Mouse (Mus musculus) layer of hippocampus, adult 8-10 months (tissue): ENCODE data around the gene Foxp3. TPM values are rescaled to one million over a fixed set of nuclear protein-coding genes. Genes with fewer than 3 reads are reported as not detected.

Source experiments
- DNase-seq, 2 experiments: peaks; one replicate each; pipeline ENCODE4 v3.0.0; 2022; ENCODE audit warnings: low spot score in 2 of 2
- total RNA-seq, 4 experiments: library from RNA; stranded (reverse); gene quantifications; 2 replicates each; pipeline ENCODE4 v1.2.4; 2022

The Foxp3 gene
- under 1 TPM in 1 of 4 experiments, not detected in 3; 0.09 TPM for total RNA-seq

DNA sequence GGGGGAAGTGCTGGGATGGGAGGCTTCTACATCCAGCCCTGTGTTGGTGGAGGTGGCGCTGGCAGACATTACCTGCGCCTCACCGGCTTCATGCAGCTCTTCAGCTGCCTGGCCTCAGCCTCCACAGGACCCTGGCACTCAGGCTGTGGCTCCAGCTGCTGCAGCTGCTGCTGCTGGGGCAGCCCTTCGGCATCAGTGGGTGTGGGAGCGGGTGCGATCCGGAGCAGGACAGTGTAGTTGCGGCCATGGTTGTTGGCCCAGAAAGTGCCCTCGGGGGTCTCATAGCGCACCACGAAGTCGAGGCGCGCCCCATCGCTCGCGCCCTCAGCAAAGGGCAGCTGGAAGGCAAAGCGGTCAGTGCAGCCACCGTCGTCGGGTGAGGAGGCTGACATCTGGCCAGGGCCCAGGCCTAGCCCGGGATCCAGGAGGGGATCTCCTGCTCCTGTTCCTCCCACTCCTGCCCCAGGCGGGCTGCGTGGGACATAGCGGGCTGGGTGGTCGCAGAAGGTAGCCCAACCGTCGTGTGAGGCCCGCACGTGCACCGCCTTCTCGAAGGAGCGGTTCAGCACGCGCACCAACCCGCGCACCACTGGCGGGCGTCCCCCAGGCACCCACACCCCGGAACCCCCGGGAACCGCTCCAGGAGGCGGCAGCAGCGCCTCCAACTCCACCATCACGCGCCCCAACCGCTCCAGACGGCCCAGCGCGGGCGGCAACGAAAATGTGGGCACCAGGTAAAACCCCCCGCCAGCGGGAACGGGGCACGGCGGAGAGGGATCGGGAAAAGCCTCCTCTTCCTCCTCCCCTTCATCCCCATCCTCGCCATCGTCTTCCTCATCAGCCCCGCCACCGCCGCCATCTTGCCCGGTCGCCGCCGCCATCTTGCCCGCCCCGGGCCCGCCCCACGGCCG lies at the start of gene Foxp3:
Gene Foxp3 (plus strand): TSS at position 469 of the 911 bp plus-strand sequence.
- peak; percentile 19 to 40 for DNase-seq

DNA sequence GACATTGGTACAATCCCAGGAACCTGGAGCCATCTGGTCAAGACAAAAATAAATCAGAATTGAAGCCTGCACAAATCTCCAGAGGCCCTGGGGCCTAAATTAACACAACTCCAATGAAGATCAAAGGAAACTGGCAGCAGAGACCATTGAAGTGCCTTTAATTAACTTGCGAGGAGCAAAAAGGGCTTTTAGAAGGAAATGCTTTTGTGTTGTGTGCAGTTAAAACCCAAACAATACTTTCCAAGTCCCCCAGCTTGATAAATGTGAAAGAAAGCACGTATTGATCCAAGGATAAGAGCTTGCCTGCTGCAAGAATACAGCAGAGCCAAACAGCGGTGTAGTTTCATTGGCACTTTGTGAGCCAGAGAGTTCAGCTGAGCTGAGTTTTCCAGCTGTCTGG lies 48.5 kb upstream of the Foxp3 start:
- no peak for DNase-seq

DNA sequence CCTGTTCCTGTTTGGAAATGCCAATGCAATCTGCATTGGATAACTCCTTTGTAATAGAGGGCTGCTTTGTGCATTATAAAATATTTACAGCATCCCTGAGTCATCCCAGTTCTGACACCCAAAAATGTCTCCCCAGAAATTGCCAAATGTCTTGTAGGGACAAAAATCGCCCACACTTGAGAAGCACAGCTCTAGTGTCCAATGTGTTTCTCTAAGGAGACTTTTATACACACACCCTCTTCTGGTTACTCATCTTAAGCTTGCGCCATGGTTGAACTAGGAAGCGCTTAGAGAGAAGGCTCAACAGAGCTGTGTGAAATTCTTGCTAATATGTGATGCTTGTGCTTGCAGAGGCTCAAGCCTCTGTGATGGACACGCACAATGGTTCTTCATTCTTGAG lies 20.0 kb upstream of the Foxp3 start:
- DNase-seq, result no peak

DNA sequence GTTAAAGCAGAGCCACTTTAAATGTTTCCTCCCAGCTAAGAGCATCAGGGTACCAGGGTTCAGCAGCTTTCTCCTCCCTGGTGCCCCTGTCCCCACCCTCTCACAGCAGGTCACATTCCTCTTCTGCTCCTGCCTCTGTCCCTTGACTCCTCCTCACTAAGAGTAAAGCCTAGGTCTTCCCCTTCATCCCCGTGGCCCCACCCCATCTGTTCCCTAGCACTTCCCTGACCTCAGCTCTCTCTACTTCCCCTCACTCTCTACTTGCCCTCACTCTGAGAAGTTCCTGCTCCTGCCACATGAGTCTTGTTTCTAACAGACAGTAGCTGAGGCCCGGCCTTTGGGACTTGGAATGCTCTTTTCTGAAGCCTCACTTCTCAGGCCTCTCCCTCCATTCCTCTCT lies 10.4 kb upstream of the Foxp3 start:
- no peak for DNase-seq

DNA sequence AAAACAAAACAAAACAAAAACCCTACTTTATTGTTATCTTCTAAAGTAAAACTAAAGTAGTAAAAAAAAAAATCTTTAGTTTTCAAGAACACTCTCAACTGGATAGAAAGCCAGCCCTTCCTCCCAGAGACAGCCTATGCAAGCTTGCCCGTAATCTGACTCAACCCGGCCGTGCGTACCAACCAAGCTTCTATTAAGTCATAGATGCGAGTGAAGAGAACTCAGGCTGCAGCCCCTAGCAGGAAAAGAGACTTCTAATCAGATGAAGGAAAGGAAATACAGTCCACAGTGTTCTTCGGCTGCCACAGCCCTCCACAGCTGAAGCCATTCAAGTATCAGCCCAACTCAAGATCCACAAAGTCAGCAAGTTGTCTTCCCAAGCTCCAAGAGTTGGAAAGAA lies 7.1 kb upstream of the Foxp3 start:
- no peak for DNase-seq

DNA sequence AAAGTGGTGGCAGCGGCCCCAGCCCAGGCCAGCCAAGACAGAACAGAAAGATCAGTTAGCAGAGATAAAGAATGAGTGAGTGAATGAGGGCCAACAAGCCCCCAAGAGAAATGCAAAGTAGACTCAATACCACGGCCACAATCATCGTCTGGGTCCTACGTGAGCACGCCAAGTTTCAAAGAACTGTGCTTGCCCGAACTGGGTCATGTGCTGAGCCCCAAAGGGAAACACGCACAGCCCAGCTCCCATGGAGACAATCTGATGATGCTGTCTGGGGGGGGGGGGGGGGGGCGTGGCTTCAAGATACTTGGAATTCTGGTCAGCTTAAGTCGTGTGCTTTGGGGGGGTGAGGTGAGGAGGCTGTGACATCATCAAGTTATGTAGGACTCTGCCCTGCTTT lies 6.0 kb upstream of the Foxp3 start:
- DNase-seq, result no peak

DNA sequence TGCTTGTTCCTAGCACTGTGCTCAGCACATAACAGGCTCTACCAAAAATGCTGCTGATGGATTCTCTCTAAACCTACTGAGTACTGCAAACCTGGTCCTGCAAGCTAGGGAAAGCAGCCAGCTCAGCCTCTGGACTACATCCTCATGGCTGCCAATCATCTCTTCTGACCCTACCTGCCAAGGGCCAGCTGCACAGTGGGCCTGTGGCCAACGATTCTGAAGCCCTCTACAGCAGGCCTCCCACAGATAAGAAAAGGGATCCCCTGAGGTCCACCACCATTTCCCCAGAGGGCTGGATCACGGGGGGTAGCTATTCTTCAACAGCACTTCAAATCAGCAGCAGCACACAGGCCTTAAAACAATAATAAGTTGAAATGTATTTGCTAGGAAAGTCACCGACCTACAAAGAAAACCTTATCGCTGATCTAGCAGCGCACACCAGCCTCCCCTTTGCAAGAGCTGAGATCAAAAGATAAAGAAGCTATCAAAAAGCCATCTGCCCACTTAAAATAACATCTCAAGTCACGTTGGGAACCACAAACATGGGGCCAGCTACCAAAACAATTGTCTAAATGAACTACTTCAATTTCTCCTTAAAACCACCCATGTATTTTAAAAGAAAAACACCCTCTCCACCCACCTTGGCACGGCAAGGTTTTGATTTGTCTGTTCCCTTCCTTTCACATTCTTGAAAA lies 2.8 kb upstream of the Foxp3 start:
- no peak for DNase-seq

DNA sequence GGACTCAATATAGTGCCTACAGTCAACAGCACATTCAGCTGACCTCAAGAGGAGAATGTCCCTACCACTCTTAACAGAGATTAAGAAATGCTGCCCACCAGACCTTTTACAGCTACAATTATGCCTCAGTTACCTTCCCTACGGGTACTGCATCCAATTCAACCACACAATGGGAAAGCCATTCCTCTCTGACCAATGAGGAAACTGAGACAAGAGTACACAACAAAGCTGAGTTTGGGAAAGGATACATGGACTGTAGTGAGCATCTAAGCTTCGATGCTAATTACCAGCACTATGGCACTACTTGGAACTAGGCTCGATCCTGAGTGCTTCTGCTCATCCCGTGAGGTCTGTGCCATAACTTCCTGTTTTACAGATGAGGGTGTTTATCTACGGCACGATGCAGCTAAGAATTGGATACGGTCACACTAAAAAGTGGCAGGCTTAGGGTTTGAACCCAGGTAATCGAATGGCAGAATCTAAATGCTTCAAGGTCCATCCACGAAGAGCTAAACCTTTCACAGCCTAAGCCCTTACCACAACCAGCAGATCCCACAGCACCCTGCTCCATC lies 1.8 kb upstream of the Foxp3 start:
- no peak for DNase-seq

DNA sequence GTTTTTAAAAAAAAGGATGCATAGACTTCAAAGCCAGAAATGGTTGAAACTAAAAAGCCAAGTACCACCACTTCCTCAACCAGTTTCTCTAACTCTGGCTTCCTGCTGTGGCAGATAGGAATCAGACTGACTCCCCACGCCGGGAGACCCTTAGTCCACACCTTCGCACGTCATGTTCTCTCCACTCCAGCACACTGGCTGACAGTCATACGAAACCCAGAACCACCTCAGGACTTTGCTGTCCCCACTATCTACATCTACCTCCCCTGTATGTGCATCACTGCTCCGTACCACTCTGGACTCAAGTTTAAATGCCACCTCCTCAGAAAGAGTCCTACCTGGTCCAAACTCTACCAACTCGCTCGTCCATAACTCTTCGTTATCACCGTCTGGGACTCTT lies 978 bp upstream of the Foxp3 start:
- no peak for DNase-seq

DNA sequence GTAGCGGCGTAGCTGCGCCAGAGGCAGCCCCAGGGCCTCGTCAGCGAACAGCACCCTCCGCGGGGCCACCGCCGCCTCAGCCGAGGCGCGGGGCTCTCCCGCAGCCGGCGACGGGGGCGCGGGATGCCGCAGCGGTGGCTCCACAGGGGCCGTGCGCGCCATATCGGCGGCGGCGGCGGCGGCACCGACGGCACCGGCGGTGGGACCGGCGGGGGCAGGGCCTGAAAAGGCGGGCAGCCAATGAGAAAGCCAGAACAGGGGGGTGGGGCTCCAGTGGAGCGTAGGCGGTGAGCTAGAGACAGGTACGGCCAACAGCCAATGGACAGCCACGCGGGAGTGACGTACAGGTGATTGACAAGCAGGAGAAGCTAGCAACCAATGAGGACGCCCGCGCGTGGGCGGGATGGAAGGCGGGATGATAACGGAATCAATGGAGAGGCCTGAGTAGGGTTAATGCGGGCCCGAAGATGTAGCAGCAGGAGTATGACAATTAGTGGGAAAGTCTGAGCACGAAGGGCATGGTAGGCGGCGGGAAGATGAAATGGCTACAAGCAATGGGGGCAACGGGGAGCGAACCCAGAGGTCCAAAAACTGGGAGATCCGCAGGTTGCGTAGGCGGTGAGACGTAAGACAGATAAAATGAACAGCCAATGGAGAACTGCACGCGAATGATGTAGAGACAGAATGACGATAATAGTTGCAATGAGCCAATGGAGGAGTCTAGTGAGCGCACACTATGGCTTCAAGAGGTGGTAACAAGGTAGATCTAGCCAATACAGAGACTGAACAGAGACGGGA lies 842 bp downstream of the Foxp3 start, which contains the start of gene Ppp1r3f:
Gene Ppp1r3f (minus strand): TSS at position 197 of the 798 bp plus-strand sequence.
- DNase-seq, result peak; percentile 97 to 98

DNA sequence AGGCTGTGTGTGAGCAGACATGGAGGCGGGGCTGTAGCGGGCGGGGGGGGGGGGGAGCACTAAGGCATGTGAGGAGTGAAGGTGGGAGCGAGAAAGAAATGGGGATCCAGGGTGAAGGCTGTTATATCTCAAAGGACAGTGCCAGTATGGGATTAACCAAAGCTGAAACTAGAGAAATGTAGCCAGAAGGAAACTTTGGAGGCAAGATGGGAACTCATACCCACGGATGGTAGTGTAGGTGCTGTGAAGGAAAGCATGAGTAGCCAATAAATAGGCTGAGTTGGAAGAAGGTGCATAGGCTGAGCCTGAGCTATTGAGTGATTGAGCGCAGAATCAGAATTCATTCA lies 1.4 kb downstream of the Foxp3 start:
- DNase-seq, result no peak

DNA sequence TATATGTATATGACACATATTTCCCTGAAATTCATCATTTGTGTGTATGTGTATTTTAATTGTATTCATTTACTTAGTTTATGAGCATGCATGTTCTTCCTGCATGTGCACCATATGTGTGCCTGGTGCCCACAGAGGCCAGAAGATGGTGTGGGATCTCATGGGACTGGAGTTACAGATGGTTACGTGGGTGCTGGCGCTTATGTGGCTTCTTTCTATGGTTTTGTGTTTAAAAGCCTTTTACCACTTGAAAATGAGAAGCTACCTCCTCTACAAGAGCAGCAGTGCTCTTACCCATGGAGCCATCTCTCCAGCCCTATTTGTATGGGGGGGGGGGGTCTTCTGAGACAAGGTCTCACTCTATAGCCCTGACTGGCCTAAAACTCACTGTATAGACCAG lies 7.7 kb downstream of the Foxp3 start:
- DNase-seq, result peak in 1 of 2 experiments; percentile 32

DNA sequence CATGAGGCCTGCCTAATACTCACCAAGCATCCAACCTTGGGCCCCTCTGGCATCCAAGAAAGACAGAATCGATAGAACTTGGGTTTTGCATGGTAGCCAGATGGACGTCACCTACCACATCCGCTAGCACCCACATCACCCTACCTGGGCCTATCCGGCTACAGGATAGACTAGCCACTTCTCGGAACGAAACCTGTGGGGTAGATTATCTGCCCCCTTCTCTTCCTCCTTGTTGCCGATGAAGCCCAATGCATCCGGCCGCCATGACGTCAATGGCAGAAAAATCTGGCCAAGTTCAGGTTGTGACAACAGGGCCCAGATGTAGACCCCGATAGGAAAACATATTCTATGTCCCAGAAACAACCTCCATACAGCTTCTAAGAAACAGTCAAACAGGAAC lies 10.4 kb downstream of the Foxp3 start:
- no peak for DNase-seq

DNA sequence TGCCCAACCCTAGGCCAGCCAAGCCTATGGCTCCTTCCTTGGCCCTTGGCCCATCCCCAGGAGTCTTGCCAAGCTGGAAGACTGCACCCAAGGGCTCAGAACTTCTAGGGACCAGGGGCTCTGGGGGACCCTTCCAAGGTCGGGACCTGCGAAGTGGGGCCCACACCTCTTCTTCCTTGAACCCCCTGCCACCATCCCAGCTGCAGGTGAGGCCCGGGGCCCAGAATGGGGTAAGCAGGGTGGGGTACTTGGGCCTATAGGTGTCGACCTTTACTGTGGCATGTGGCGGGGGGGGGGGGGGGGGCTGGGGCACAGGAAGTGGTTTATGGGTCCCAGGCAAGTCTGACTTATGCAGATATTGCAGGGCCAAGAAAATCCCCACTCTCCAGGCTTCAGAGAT lies 12.9 kb downstream of the Foxp3 start:
- DNase-seq, result no peak

DNA sequence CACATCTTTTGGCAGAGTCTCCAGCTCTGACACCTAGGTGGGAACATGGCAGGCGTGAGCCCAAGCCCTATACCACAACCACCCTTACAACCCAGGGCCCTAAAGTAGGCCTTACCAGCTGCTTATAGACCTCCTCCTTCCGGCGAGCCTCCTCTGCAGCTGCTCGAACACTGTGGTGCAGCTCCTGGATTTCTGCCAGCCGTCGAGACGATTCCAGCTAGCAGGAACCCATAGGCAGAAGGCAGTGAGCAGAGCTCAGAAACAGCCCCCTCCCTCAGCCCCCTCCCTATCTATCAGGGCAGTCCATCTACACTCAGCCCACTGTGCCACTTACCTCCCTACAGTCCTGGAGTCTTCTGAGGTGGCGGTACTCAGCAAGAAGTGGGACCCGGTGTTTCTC lies 21.9 kb downstream of the Foxp3 start:
- DNase-seq, result no peak

DNA sequence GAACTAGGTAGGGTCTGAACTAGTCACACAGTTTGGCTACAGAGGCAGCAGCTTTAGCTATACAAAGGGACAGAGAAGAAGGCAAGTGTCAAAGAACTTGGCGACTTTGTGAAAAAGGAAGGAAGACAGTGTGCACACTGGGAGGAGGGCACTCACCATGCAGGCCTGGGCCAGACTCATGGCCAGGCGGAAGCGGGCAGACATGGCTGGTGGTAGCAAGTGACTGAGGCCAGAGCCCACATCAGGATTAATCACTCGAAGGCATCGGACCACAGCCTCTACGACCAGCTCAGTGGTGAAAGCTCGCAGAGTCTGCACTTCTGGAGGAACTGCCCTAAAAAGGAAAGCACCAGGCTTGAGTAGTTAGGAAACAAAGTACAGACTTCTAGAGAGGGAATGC lies 30.6 kb downstream of the Foxp3 start:
- no peak for DNase-seq

DNA sequence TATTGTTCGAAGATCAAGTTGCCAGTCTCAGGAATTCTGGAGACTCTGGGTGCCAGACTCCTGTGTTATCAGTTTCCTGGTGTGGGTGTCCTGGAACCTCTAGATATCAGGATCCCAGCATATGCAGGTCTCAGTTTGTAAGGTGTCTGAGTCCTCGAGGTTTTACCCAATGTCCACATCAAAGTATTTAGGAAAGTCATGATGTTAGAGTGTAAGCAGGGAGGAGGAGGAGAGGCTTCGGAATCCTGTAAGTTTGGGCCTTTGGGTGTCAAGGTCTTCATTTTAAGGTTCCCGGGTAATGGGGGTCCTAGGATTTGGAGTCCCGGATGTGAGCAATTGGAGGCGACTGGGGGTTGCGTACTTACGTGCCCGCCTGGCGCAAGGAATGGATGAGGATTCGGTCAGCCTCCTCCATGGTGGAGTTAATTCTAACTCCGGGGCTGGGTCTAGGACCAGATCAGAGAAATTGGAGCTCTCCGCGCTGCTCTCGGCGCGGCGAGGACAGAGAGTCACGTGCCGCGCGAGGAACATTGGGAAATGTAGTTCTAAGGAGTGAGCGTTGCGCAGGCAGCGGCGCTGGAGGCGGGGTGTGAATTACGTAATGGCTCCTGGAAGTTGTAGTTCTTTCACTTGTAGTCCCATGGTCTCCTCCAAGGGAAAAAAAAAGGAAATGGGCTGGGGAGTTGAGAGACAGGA lies 31.6 kb downstream of the Foxp3 start, which contains the start of gene Ccdc22:
Gene Ccdc22 (minus strand): TSS at position 639 of the 696 bp plus-strand sequence.
- peak; percentile 76 to 79 for DNase-seq

DNA sequence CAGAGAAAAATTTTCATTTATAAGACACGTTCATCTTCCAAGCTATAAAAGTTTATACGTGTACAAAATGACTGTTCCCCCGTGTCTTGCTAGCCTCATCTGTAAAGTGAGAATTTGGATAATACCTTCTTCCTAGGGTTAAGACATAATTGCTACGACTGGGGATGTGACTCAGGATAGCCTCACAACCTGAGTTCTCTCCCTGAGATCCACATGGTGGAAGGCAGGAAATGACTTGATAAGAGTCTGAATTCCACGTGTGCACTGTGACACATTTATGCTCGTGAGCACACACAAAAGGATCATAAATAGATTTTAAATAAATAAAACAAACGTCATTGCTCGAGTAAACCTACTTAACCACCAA lies 32.1 kb downstream of the Foxp3 start:
- no peak for DNase-seq

DNA sequence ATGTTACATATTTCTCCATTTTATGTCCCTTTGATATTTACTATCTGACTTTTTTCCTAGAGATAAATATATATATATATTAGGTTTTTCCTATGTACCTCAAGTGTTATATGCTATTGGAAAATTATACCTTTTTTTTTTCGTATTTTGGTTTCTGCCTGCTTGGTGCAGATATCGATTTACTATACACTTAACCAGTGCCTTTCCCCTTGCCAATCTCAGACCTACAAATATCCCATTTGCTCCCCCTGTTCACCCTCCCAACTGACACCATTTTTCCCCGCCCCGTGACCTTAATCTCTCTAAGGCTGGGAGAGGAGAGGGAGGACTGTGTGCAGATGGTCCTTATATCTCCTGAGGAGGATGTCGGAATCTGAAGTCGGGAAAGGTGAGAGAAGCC lies 33.3 kb downstream of the Foxp3 start, which contains the start of gene Cacna1f:
Gene Cacna1f (plus strand): TSS at position 301 of the 400 bp plus-strand sequence.
- DNase-seq, result no peak

DNA sequence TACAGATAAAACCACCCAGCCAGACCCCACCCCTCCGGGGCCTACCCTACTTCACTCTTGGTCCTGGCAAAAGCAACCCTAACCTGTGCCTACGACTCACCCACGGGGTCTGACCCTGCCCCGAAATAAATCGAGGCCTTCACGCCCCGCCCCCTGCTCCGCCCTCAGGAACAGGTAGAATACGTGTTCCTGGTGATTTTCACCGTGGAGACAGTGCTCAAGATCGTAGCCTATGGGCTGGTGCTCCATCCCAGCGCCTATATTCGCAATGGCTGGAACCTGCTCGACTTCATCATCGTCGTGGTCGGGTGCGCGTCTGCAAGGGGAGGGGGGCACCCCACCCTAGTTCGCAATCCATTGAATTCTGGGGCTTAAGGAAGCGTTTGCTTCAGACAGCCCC lies 36.6 kb downstream of the Foxp3 start:
- DNase-seq, result peak in 1 of 2 experiments; percentile 8
